Mouse (Mus musculus) MEL (cell line): ENCODE data around the gene Ttc3. TPM values are rescaled to one million over a fixed set of nuclear protein-coding genes. Genes with fewer than 3 reads are reported as not detected.

Source experiments
- DNase-seq: peaks from one replicate; pipeline ENCODE4 v3.0.0; 2011; ENCODE audit warnings: low read depth, low spot score
- H3K27ac ChIP-seq: 2 replicates; pipeline ENCODE4 v1.5.1; 2012; ENCODE audit warnings: low read depth, mild to moderate bottlenecking, control low read depth, low read length, moderate library complexity; ENCODE audit not compliant: control insufficient read depth
- H3K27me3 ChIP-seq, 2 experiments: fragments of 150-350 bp in 1 of 2; sonication (generic) in 1 of 2; 2 replicates each; pipeline ENCODE4 v1.6.1; 2012; ENCODE audit warnings: low read length in 2 of 2, mild to moderate bottlenecking in 2 of 2, improper control_type of control experiment in 1 of 2, moderate library complexity in 1 of 2; ENCODE audit not compliant: insufficient read depth in 2 of 2, control insufficient read depth in 1 of 2
- H3K36me3 ChIP-seq, 2 experiments: 2 replicates each; pipeline ENCODE4 v1.6.1; 2012 to 2014; ENCODE audit warnings: low read length in 2 of 2, improper control_type of control experiment in 1 of 2, inconsistent platforms in 1 of 2, mild to moderate bottlenecking in 1 of 2; ENCODE audit not compliant: insufficient read depth in 2 of 2, control insufficient read depth in 1 of 2
- H3K4me1 ChIP-seq, 2 experiments: fragments of 150-350 bp in 1 of 2; sonication (generic) in 1 of 2; 2 replicates each; pipeline ENCODE4 v1.6.1; 2012; ENCODE audit warnings: low read length in 2 of 2, improper control_type of control experiment in 1 of 2, mild to moderate bottlenecking in 1 of 2; ENCODE audit not compliant: insufficient read depth in 2 of 2, control insufficient read depth in 1 of 2
- H3K4me3 ChIP-seq, 2 experiments: fragments of 150-350 bp in 1 of 2; sonication (generic) in 1 of 2; 2 replicates each; pipeline ENCODE4 v1.5.1; 2012; ENCODE audit warnings: low read depth in 2 of 2, low read length in 2 of 2, mild to moderate bottlenecking in 2 of 2, moderate library complexity in 2 of 2, control low read depth in 1 of 2, improper control_type of control experiment in 1 of 2; ENCODE audit not compliant: control insufficient read depth in 1 of 2, insufficient read depth in 1 of 2
- H3K79me2 ChIP-seq: 2 replicates; pipeline ENCODE4 v1.6.1; 2012; ENCODE audit warnings: mild to moderate bottlenecking, low read length, moderate library complexity; ENCODE audit not compliant: control insufficient read depth, poor library complexity, insufficient read depth
- H3K9ac ChIP-seq: 2 replicates; pipeline ENCODE4 v1.6.1; 2012; ENCODE audit warnings: low read depth, mild to moderate bottlenecking, control low read depth, low read length, moderate library complexity; ENCODE audit not compliant: control insufficient read depth, poor library complexity, severe bottlenecking
- H3K9me3 ChIP-seq: fragments of 150-350 bp; sonication (generic); replicated peaks from 2 replicates; pipeline ENCODE4 v1.6.1; 2012; ENCODE audit warnings: mild to moderate bottlenecking, low read length, improper control_type of control experiment, moderate library complexity; ENCODE audit not compliant: insufficient read depth
- BHLHE40 ChIP-seq: IDR thresholded peaks from 2 replicates; pipeline ENCODE4 v1.6.1; 2012; ENCODE audit warnings: low read depth, mild to moderate bottlenecking, inconsistent platforms, low read length, improper control_type of control experiment, borderline replicate concordance
- CTCF ChIP-seq, 3 experiments: IDR thresholded peaks in 2 of 3; conservative IDR thresholded peaks in 1 of 3; 2 replicates each; pipeline ENCODE4 v1.5.1; 2011 to 2012; ENCODE audit warnings: low read length in 3 of 3, low read depth in 2 of 3, mild to moderate bottlenecking in 2 of 3, improper control_type of control experiment in 1 of 3, inconsistent platforms in 1 of 3, mixed read lengths in 1 of 3, moderate library complexity in 1 of 3; ENCODE audit not compliant: control insufficient read depth in 1 of 3, insufficient read depth in 1 of 3, poor library complexity in 1 of 3, severe bottlenecking in 1 of 3
- EP300 ChIP-seq, 2 experiments: IDR thresholded peaks; 2 replicates each; pipeline ENCODE4 v1.6.1; 2011; ENCODE audit warnings: improper control_type of control experiment in 2 of 2, low read length in 2 of 2, low read depth in 1 of 2, mild to moderate bottlenecking in 1 of 2
- ETS1 ChIP-seq: IDR thresholded peaks from 2 replicates; pipeline ENCODE4 v1.6.1; 2012; ENCODE audit warnings: low read depth, mild to moderate bottlenecking, inconsistent platforms, low read length, improper control_type of control experiment, moderate library complexity
- GABPA ChIP-seq: IDR thresholded peaks from 2 replicates; pipeline ENCODE4 v1.6.1; 2012; ENCODE audit warnings: low read depth, mild to moderate bottlenecking, inconsistent platforms, low read length, improper control_type of control experiment, moderate library complexity
- GATA1 ChIP-seq: IDR thresholded peaks from 2 replicates; pipeline ENCODE4 v1.6.1; 2011; ENCODE audit warnings: low read depth, low read length, improper control_type of control experiment
- HCFC1 ChIP-seq: IDR thresholded peaks from 2 replicates; pipeline ENCODE4 v1.6.1; 2012; ENCODE audit warnings: low read depth, mild to moderate bottlenecking, inconsistent platforms, low read length, improper control_type of control experiment, moderate library complexity
- KAT2A ChIP-seq: conservative IDR thresholded peaks from 2 replicates; pipeline ENCODE4 v1.6.1; 2012; ENCODE audit warnings: low read depth, low read length, improper control_type of control experiment, inconsistent platforms
- MAFK ChIP-seq: IDR thresholded peaks from 2 replicates; pipeline ENCODE4 v1.6.1; 2011; ENCODE audit warnings: low read depth, mild to moderate bottlenecking, low read length, improper control_type of control experiment, borderline replicate concordance
- MAX ChIP-seq: IDR thresholded peaks from 2 replicates; pipeline ENCODE4 v1.6.1; 2011; ENCODE audit warnings: low read length, improper control_type of control experiment
- MAZ ChIP-seq: IDR thresholded peaks from 2 replicates; pipeline ENCODE4 v1.6.1; 2012; ENCODE audit warnings: low read depth, mild to moderate bottlenecking, inconsistent platforms, low read length, improper control_type of control experiment
- MYB ChIP-seq: IDR thresholded peaks from 2 replicates; pipeline ENCODE4 v1.6.1; 2011; ENCODE audit warnings: mild to moderate bottlenecking, low read depth, low read length, improper control_type of control experiment
- NRF1 ChIP-seq: IDR thresholded peaks from 2 replicates; pipeline ENCODE4 v1.6.1; 2014; ENCODE audit warnings: low read depth, mild to moderate bottlenecking, inconsistent platforms, low read length, improper control_type of control experiment, moderate library complexity; ENCODE audit not compliant: poor library complexity, insufficient read depth, severe bottlenecking
- POLR2A ChIP-seq, 2 experiments: IDR thresholded peaks; 2 replicates each; pipeline ENCODE4 v1.6.1; 2011 to 2012; ENCODE audit warnings: low read length in 2 of 2, mild to moderate bottlenecking in 2 of 2, control low read depth in 1 of 2, improper control_type of control experiment in 1 of 2, low read depth in 1 of 2, moderate library complexity in 1 of 2; ENCODE audit not compliant: control insufficient read depth in 1 of 2, insufficient read depth in 1 of 2, poor library complexity in 1 of 2
- POLR2AphosphoS2 ChIP-seq: IDR thresholded peaks from 2 replicates; pipeline ENCODE4 v1.6.1; 2011; ENCODE audit warnings: low read length, improper control_type of control experiment
- POLR2AphosphoS5 ChIP-seq: IDR thresholded peaks from 2 replicates; pipeline ENCODE4 v1.6.1; 2012; ENCODE audit warnings: low read depth, borderline replicate concordance, mild to moderate bottlenecking, inconsistent platforms, low read length, moderate library complexity, mixed read lengths
- RAD21 ChIP-seq: IDR thresholded peaks from 2 replicates; pipeline ENCODE4 v1.6.1; 2011; ENCODE audit warnings: mild to moderate bottlenecking, low read depth, low read length, improper control_type of control experiment
- SIN3A ChIP-seq: IDR thresholded peaks from 2 replicates; pipeline ENCODE4 v1.6.1; 2012; ENCODE audit warnings: low read length, improper control_type of control experiment, inconsistent platforms
- SMC3 ChIP-seq: IDR thresholded peaks from 2 replicates; pipeline ENCODE4 v1.6.1; 2011; ENCODE audit warnings: low read depth, low read length, improper control_type of control experiment
- TAL1 ChIP-seq: IDR thresholded peaks from 2 replicates; pipeline ENCODE4 v1.6.1; 2012; ENCODE audit warnings: mild to moderate bottlenecking, inconsistent platforms, low read length, moderate library complexity, mixed read lengths
- USF2 ChIP-seq, 2 experiments: IDR thresholded peaks; 2 replicates each; pipeline ENCODE4 v1.6.1; 2011 to 2012; ENCODE audit warnings: improper control_type of control experiment in 2 of 2, low read length in 2 of 2, borderline replicate concordance in 1 of 2, inconsistent platforms in 1 of 2, low read depth in 1 of 2, mild to moderate bottlenecking in 1 of 2; ENCODE audit not compliant: insufficient read depth in 1 of 2
- ZC3H11A ChIP-seq: IDR thresholded peaks from 2 replicates; pipeline ENCODE4 v1.6.1; 2012; ENCODE audit warnings: low read depth, mild to moderate bottlenecking, inconsistent platforms, low read length, improper control_type of control experiment
- ZMIZ1 ChIP-seq: IDR thresholded peaks from 2 replicates; pipeline ENCODE4 v1.6.1; 2012; ENCODE audit warnings: low read depth, mild to moderate bottlenecking, inconsistent platforms, low read length, improper control_type of control experiment, moderate library complexity
- ZNF384 ChIP-seq: IDR thresholded peaks from 2 replicates; pipeline ENCODE4 v1.6.1; 2012; ENCODE audit warnings: low read depth, mild to moderate bottlenecking, inconsistent platforms, low read length, improper control_type of control experiment
- polyA plus RNA-seq, 2 experiments: library from polyadenylated mRNA; stranded (reverse) in 1 of 2; unstranded in 1 of 2; fragments of >175 nt in 1 of 2; fragments of >200 nt in 1 of 2; gene quantifications; 2 replicates each; pipeline versions ENCODE4 v1.2.1 to v1.2.4; 2012; ENCODE audit warnings: low replicate concordance in 2 of 2, low read depth in 1 of 2; ENCODE audit not compliant: insufficient read length in 2 of 2, insufficient read depth in 1 of 2, missing spikeins in 1 of 2
- total RNA-seq: library from RNA; depleted of rRNA; stranded (reverse); fragments of 300-350 nt; gene quantifications from 2 replicates; pipeline ENCODE4 v1.2.3, GENCODE M21; 2012

Ttc3 gene
- total and polyA plus RNA-seq, 3 experiments, result 46.4 to 352 (median 47.5) TPM

DNA sequence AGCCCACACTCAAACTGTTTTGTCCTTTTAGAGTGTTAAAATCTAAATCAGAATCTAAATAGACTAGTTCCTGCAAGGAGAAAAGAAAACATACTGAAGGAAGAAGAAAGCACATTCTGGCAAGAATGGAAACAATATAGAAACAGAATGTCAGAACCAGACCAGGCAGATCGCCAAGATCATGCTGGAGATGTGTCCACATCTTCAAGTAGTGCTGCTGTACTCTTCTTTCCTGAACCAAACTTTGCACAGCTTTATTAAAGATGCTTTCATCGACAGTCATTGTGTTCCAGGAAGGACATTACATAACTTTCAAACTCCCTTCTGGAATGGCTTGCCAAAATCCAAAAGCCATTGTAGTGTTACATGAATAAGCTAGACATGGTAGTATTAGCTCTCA is 66.4 kb downstream of the Ttc3 start:
- no peaks in the 10 kb centered on the region for H3K4me1 ChIP-seq
- H3K9ac ChIP-seq, result no peak overlapping the region
- peaks cover 0 to 23% of the 10 kb centered on the region in 2 experiments; a peak in 2 of 4 replicates for H3K36me3 ChIP-seq
- H3K27me3 ChIP-seq, result no peaks in the 10 kb centered on the region
- no peak for DNase-seq
- TF ChIP-seq MAZ (no peak), ETS1 (no peak), POLR2AphosphoS2 (no peak), SMC3 (no peak), MAX (no peak), CTCF (IDR thresholded peaks at IDR 0.05 in 2 of 3, conservative IDR thresholded peaks at IDR 0.05 in 1 of 3; ENCODE audit: control insufficient read depth in 1 of 3, insufficient read depth in 1 of 3, low read depth in 2 of 3, low read length in 3 of 3, poor library complexity in 1 of 3, severe bottlenecking in 1 of 3) (no peak), GATA1 (no peak), ZNF384 (no peak), BHLHE40 (no peak), TAL1 (no peak)
- H3K79me2 ChIP-seq, result no peaks in the 10 kb centered on the region
- H3K4me3 ChIP-seq, result no peak overlapping the region
- no peaks in the 10 kb centered on the region for H3K9me3 ChIP-seq
- no peak overlapping the region for H3K27ac ChIP-seq

DNA sequence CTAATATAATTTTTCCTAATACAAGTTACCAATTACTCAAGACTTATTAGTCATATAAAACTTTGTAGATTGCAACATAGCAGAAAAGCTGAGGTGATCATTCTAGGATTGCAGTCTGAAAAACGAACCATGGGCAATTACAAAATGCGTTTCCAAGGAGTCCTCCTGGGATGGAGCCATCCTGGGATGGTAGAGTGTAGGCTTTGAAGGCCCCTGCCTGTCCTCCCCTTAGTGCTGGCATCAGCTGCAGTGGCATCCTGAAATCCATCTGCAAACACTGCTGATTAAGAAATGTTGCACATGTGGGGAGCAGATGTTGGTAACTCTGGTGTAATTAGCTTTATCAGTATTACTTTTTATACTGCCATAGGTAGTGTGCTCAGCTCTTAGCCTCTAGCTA is 70.9 kb downstream of the Ttc3 start:
- Histone ChIP-seq H3K27me3 (no peaks in the 10 kb centered on the region), H3K27ac (no peak overlapping the region), H3K9me3 (no peaks in the 10 kb centered on the region), H3K9ac (no peak overlapping the region), H3K79me2 (no peaks in the 10 kb centered on the region), H3K36me3 (peaks cover 0 to 46% of the 10 kb centered on the region in 2 experiments; a peak in 2 of 4 replicates), H3K4me1 (no peaks in the 10 kb centered on the region), H3K4me3 (no peak overlapping the region)
- DNase-seq, result no peak
- no peak for TF ChIP-seq HCFC1
- no peak for TF ChIP-seq USF2 (IDR thresholded peaks at IDR 0.05; ENCODE audit: borderline replicate concordance in 1 of 2, insufficient read depth in 1 of 2, low read depth in 1 of 2, low read length in 2 of 2)
- TF ChIP-seq SIN3A, result no peak
- no peak for TF ChIP-seq MYB
- TF ChIP-seq MAFK, result no peak
- TF ChIP-seq ZMIZ1, result no peak
- TF ChIP-seq GABPA, result no peak
- TF ChIP-seq ZC3H11A, result no peak
- TF ChIP-seq MAZ, result no peak
- TF ChIP-seq NRF1, result no peak
- no peak for TF ChIP-seq BHLHE40
- no peak for TF ChIP-seq KAT2A
- TF ChIP-seq RAD21, result no peak
- TF ChIP-seq EP300 (IDR thresholded peaks at IDR 0.05; ENCODE audit: low read depth in 1 of 2, low read length in 2 of 2), result no peak
- no peak for TF ChIP-seq POLR2A (IDR thresholded peaks at IDR 0.05; ENCODE audit: control insufficient read depth in 1 of 2, insufficient read depth in 1 of 2, low read depth in 1 of 2, low read length in 2 of 2, poor library complexity in 1 of 2)
- TF ChIP-seq POLR2AphosphoS5, result no peak
- no peak for TF ChIP-seq ZNF384
